Comparison of ENCODE assay signal across 24 mouse cellular contexts in the genomic region with DNA sequence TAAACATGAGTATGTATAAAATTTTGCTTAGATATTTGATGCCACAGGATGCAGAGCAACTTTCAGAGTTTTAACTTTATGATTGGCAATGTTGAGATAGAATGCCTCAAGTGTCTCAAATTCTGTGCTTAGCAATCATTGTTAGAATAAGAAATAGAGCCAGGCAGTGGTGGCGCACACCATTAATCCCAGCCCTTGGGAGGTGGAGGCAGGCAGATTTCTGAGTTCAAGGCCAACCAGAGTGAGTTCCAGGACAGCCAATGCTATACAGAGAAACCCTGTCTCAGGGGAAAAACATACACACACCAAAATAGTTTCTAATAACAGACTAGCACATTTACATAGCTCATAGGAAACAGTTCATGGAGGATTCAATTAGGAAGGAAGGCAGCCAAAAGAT. TPM values are rescaled to one million over a fixed set of nuclear protein-coding genes. Genes with fewer than 3 reads are reported as not detected.
"Had no signal": no experiment of that assay in that cellular context is flagged by ENCODE, and none has a peak within 500 bp of the region (broad histone marks: within the 10 kb centered on the region; RNA-seq: fewer than 3 reads in every experiment).

No protein-coding gene starts in this region.

- DNase-seq: lung, adult 2 months; lung, postnatal 14 days; lung, postnatal 36 days; midbrain, embryonic 14.5 days; right cerebral cortex, postnatal 14 days; thymus, adult 2 months; thymus, postnatal 25 days; thymus, postnatal 4 days had no signal

- H3K9ac ChIP-seq: lung, embryonic 15.5 days; neural tube, embryonic 12.5 days; stomach, embryonic 15.5 days had no signal

- H3K4me3 ChIP-seq: lung, embryonic 15.5 days; megakaryocyte, embryonic 14.5 days; neural tube, embryonic 12.5 days; stomach, embryonic 15.5 days had no signal

- ATAC-seq: lung, postnatal 0 days had no signal

- H3K27me3 ChIP-seq: lung, embryonic 15.5 days; megakaryocyte, embryonic 14.5 days; neural tube, embryonic 12.5 days; stomach, embryonic 15.5 days had no signal

- H3K4me2 ChIP-seq: lung, embryonic 15.5 days; midbrain, embryonic 11.5 days; neural tube, embryonic 12.5 days; stomach, embryonic 15.5 days had no signal

- H3K9me3 ChIP-seq: lung, embryonic 15.5 days; megakaryocyte, embryonic 14.5 days; neural tube, embryonic 12.5 days; stomach, embryonic 15.5 days had no signal

- H3K27ac ChIP-seq: lung, embryonic 15.5 days; macrophage; neural tube, embryonic 12.5 days; stomach, embryonic 15.5 days; stomach, postnatal 0 days had no signal

RNA-seq across cellular contexts. Expression of a gene that starts 14.7 kb away (rescaled TPM):
- total RNA-seq: megakaryocyte progenitor cell, adult 5-6 weeks; midbrain, postnatal 0 days; monocyte, adult 5-6 weeks; neutrophil, adult 5-6 weeks had no signal
- polyA plus RNA-seq: liver, embryonic 16.5 days; lung, adult 2 months; lung, embryonic 15.5 days; lung, postnatal 0 days; macrophage; midbrain, embryonic 11.5 days; midbrain, embryonic 14.5 days; midbrain, postnatal 0 days; neural tube, embryonic 12.5 days; neural tube, embryonic 14.5 days; spleen, adult 2 months; stomach, embryonic 15.5 days; stomach, postnatal 0 days; thymus, adult 2 months; urinary bladder, adult 2 months had no signal
